Mouse (Mus musculus) right cerebral cortex, adult 2 months (tissue): Measurements from ENCODE around the gene Olfr104-ps.

Experiments used
- DNase-seq, 2 experiments: peaks; one replicate each; pipeline ENCODE4 v3.0.0; 2021 to 2022; ENCODE audit warnings: low spot score in 2 of 2

The Olfr104-ps gene

GRCm38 (mm10) chr17:37359282-37359681, at the start of gene Olfr104-ps:
Gene Olfr104-ps, plus strand, starts transcription at chr17:37359582.
- DNase-seq: no peak

- DNase-seq: no peak
Observed at GRCm38 (mm10) chr17:37310146-37310699, 49.2 kb upstream of the Olfr104-ps start.

DNA sequence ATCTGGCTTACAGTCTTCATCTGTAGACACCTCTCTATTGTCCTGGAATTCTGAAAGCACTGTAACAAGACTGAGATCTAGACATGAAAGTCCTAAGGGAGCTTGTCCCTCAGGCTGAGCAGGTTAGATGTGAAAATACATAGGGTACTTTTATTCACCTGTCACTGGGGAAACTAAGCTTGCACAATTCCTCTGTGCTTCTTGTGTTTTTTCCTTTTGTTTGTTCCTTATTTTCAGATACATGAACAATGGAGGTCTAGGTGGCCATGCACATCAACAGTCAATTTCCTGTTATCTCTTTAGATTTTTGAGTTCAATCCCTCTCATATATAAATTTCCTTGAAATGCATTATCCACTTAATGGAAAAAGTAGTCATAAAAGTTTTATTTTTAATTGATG, 42.4 kb upstream of the Olfr104-ps start, which contains the start of gene Olfr102:
Gene Olfr102, minus strand, starts transcription at position 101 of the 400 bp plus-strand sequence.
- no peak for DNase-seq

DNA sequence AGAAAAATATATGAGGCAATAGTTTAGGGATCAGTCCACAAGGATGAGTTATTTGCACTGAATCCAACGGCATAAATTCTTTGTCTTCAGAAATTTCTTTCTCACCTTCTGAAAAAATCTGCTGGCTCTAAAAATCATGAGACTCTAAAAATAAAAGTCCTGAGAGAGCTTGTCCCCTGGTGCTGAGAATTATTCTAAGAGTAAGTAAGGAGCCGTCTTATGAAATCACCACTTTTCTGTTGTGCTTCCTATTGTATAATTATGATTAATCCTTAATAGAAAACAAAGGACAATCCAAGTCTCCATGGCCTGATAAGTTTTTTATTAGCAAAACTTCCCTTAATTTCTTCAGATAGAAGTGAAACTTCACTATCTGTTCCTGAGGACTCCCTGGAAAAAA, 19.8 kb upstream of the Olfr104-ps start, which contains the start of gene Olfr103:
Gene Olfr103, minus strand, starts transcription at position 101 of the 400 bp plus-strand sequence.
- DNase-seq: no peak

- no peak for DNase-seq
Observed at GRCm38 (mm10) chr17:37378733-37379132, 19.4 kb downstream of the Olfr104-ps start, which contains the start of gene Olfr105-ps. Gene Olfr105-ps, plus strand, starts transcription at chr17:37379033.

DNA sequence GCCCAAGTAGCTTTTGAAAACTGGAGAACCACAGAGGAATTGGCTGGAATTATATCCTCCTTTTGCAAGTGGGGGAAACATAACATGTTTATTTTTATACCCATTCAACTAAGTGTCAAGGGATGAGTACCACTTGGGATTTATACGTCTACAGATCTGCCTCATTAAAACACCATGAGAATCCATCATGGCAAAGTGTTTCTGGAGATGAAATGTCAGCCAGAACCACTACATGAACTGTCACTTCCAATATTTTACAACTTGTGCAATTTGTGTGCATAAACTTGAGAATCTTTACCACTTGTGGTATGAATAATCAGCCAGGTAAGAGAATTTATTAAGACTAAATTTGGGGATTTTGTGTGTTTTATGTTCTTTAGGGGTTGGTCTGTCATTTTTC, 30.7 kb downstream of the Olfr104-ps start, which contains the start of gene Olfr106-ps:
Gene Olfr106-ps, plus strand, starts transcription at position 301 of the 400 bp plus-strand sequence.
- no peak for DNase-seq

DNA sequence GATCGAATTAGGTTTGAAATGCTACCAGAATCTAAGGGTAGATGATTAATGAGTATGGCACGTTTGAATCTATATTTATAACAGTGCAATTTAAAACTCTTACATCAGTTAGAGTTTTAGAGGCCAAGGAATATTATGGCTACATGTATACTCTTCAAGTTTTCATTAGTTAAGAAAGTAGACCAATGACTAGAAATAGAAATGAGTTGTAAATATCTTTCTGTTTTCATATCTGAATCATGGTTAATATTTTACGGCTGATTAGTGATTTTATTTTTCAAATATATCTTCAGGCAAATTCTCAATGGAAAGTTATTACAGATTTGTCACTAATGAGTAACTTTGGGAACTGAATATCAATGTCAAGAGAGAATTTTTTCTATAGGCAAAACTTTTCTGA, 39.5 kb downstream of the Olfr104-ps start, which contains the start of gene Olfr107:
Gene Olfr107, plus strand, starts transcription at position 301 of the 400 bp plus-strand sequence.
- no peak for DNase-seq

DNA sequence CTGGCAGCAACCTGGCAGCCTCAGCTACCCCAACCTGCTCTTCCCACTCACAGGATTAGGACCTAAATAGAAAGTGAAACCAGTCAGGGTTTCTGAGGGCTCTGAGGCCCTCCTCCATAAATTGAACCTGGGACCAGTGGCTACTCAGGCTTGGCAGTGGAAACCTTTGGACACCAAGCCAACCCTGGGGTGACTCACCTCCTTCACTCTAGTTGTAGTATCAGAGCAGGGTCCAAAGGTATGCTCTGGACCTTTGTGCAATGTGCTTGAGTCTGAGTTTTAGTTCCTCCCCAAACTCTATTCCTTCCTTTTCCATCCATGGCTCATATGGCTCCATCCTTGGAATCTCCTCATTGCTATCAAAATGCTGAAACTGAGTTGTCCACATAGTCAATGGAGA, 54.0 kb downstream of the Olfr104-ps start:
- DNase-seq: no peak
